In genomic region chr19:26749427-26750137, GRCm38 (mm10) we compare ENCODE assay signal across 8 mouse cellular contexts.
DNase-seq lines count a peak whose midpoint lies in the region; ATAC-seq and TF ChIP-seq lines count a peak whose summit lies in the region.

No protein-coding gene starts in this region.

- TF ChIP-seq CTCF in heart, postnatal 0 days (IDR thresholded peaks at IDR 0.05; ENCODE audit: low read depth): no peak

- H3K4me1 ChIP-seq in heart, postnatal 0 days (ENCODE audit: control insufficient read depth, insufficient read depth): peaks cover 4% of the 10 kb centered on the region; the same call in 1 of the 2 replicates
- H3K4me1 ChIP-seq in limb, embryonic 15.5 days: peaks cover 25% of the 10 kb centered on the region
- H3K4me1 ChIP-seq in stomach, embryonic 15.5 days: peaks cover 21% of the 10 kb centered on the region

- no peak for TF ChIP-seq EP300 in heart, postnatal 0 days (IDR thresholded peaks at IDR 0.05; ENCODE audit: low read depth)

- no peak for ATAC-seq in heart, postnatal 0 days (ENCODE audit: insufficient read depth, low read depth)
- ATAC-seq in limb, embryonic 15.5 days (ENCODE audit: insufficient number of reproducible peaks, low FRiP score, low TSS enrichment, low read depth): no peak
- ATAC-seq in stomach, embryonic 15.5 days (ENCODE audit: insufficient read depth, low FRiP score, low read depth): no peak
- ATAC-seq in erythroblast, adult 5-6 weeks (replicated peaks; ENCODE audit: low FRiP score, poor library complexity, severe bottlenecking): no peak

- no peaks in the 10 kb centered on the region for H3K9me3 ChIP-seq in heart, postnatal 0 days (replicated peaks; ENCODE audit: control insufficient read depth, low read length)
- H3K9me3 ChIP-seq in limb, embryonic 15.5 days: no peaks in the 10 kb centered on the region
- no peaks in the 10 kb centered on the region for H3K9me3 ChIP-seq in stomach, embryonic 15.5 days

- no peaks in the 10 kb centered on the region for H3K36me3 ChIP-seq in heart, postnatal 0 days (replicated peaks; ENCODE audit: control insufficient read depth, insufficient read depth, low read length)
- no peaks in the 10 kb centered on the region for H3K36me3 ChIP-seq in limb, embryonic 15.5 days
- no peaks in the 10 kb centered on the region for H3K36me3 ChIP-seq in stomach, embryonic 15.5 days

- no peaks in the 10 kb centered on the region for H3K27me3 ChIP-seq in heart, postnatal 0 days (ENCODE audit: control insufficient read depth, insufficient read depth, low read length)
- H3K27me3 ChIP-seq in limb, embryonic 15.5 days: no peaks in the 10 kb centered on the region
- no peaks in the 10 kb centered on the region for H3K27me3 ChIP-seq in stomach, embryonic 15.5 days (replicated peaks)

- peak overlapping the region; percentile 55 for H3K9ac ChIP-seq in heart, postnatal 0 days (replicated peaks; ENCODE audit: low read depth, low read length)
- no peak overlapping the region for H3K9ac ChIP-seq in limb, embryonic 15.5 days
- no peak overlapping the region for H3K9ac ChIP-seq in stomach, embryonic 15.5 days

- peak; percentile 44 to 61 for DNase-seq in layer of hippocampus, postnatal 14 days (ENCODE audit: low spot score in 2 of 2)
- no peak for DNase-seq in layer of hippocampus, adult 9-10 months (ENCODE audit: low spot score)
- DNase-seq in cerebellum, postnatal 14 days: peak; percentile 29 to 62
- DNase-seq in heart, postnatal 0 days (ENCODE audit: low spot score): no peak
- DNase-seq in c-Kit-positive CD71-positive TER-119-positive erythroid progenitor cells, embryonic 14.5 days (ENCODE audit: low spot score): no peak

- peak overlapping the region; percentile 63 for H3K4me2 ChIP-seq in heart, postnatal 0 days (ENCODE audit: low read depth, low read length)
- H3K4me2 ChIP-seq in limb, embryonic 15.5 days: peak overlapping the region; percentile 72
- peak overlapping the region; percentile 76 for H3K4me2 ChIP-seq in stomach, embryonic 15.5 days

- peak overlapping the region; percentile 43 for H3K27ac ChIP-seq in heart, postnatal 0 days (ENCODE audit: low read depth)
- no peak overlapping the region; the same call in 1 of the 2 replicates for H3K27ac ChIP-seq in limb, embryonic 15.5 days
- no peak overlapping the region; the same call in 1 of the 2 replicates for H3K27ac ChIP-seq in stomach, embryonic 15.5 days

- peak overlapping the region; percentile 66 for H3K4me3 ChIP-seq in heart, postnatal 0 days (ENCODE audit: low read depth, low read length)
- peak overlapping the region; percentile 56; the same call in 1 of the 2 replicates for H3K4me3 ChIP-seq in limb, embryonic 15.5 days
- peak overlapping the region; percentile 56; the same call in 1 of the 2 replicates for H3K4me3 ChIP-seq in stomach, embryonic 15.5 days (replicated peaks)

- WGBS in heart, postnatal 0 days: 19% methylated on average over 11 of the region's 11 CpGs
- 32% methylated on average over 11 of the region's 11 CpGs for WGBS in limb, embryonic 15.5 days
- WGBS in stomach, embryonic 15.5 days: 28% methylated on average over 11 of the region's 11 CpGs

Comparison
In these comparisons a context has a peak if more than half of its experiments do, and no peak if none do; other contexts are left out.
1. DNase-seq: peak in layer of hippocampus, postnatal 14 days (2 of 2) and cerebellum, postnatal 14 days (2 of 2); none in layer of hippocampus, adult 9-10 months (single experiment), heart, postnatal 0 days (single experiment) and c-Kit-positive CD71-positive TER-119-positive erythroid progenitor cells, embryonic 14.5 days (single experiment).
2. Peak in every context shown above with its lines, with median percentiles within 50 percentile points of each other: H3K4me2 ChIP-seq and H3K4me3 ChIP-seq.